In genomic region chr13:54008716-54009115, GRCm38 (mm10) we compare ENCODE assay signal across 14 mouse cellular contexts. TPM values are rescaled to one million over a fixed set of nuclear protein-coding genes. Genes with fewer than 3 reads are reported as not detected.
"Had no signal": no experiment of that assay in that cellular context is flagged by ENCODE, and none has a peak within 500 bp of the region (broad histone marks: within the 10 kb centered on the region; RNA-seq: fewer than 3 reads in every experiment).

No protein-coding gene starts in this region.

- H3K4me3 ChIP-seq: limb, embryonic 12.5 days; liver, embryonic 13.5 days; lung, embryonic 15.5 days; megakaryocyte, embryonic 14.5 days; midbrain, embryonic 12.5 days had no signal

- H3K9me3 ChIP-seq: limb, embryonic 12.5 days; liver, embryonic 13.5 days; lung, embryonic 15.5 days; megakaryocyte, embryonic 14.5 days; midbrain, embryonic 12.5 days had no signal

- DNase-seq: kidney, adult 8-10 months; kidney, postnatal 25 days; liver; liver, embryonic 13.5 days; liver, postnatal 0 days; lung, postnatal 14 days; right cerebral cortex, postnatal 25 days; thymus, postnatal 4 days had no signal

- H3K4me1 ChIP-seq: limb, embryonic 12.5 days; liver, embryonic 13.5 days; lung, embryonic 15.5 days; megakaryocyte, embryonic 14.5 days; midbrain, embryonic 12.5 days had no signal

- H3K9ac ChIP-seq: limb, embryonic 12.5 days; liver, embryonic 13.5 days; liver, postnatal 0 days; lung, embryonic 15.5 days; midbrain, embryonic 12.5 days had no signal

- ATAC-seq: liver, postnatal 0 days had no signal

- H3K4me2 ChIP-seq: limb, embryonic 12.5 days; liver, embryonic 13.5 days; lung, embryonic 15.5 days; midbrain, embryonic 12.5 days had no signal

- H3K27ac ChIP-seq: limb, embryonic 12.5 days; liver, embryonic 13.5 days; lung, embryonic 15.5 days; macrophage; midbrain, embryonic 12.5 days; stomach, postnatal 0 days had no signal

- H3K27me3 ChIP-seq: liver, embryonic 13.5 days; lung, embryonic 15.5 days; megakaryocyte, embryonic 14.5 days; midbrain, embryonic 12.5 days had no signal

- H3K36me3 ChIP-seq: limb, embryonic 12.5 days; liver, embryonic 13.5 days; lung, embryonic 15.5 days; midbrain, embryonic 12.5 days had no signal

RNA-seq across cellular contexts. Expression of gene Drd1, which starts 46.8 kb away (rescaled TPM):
- polyA plus RNA-seq: limb, embryonic 12.5 days; liver, embryonic 13.5 days; liver, postnatal 0 days had no signal
